Comparison of ENCODE assay signal across 17 mouse cellular contexts in the genomic region with DNA sequence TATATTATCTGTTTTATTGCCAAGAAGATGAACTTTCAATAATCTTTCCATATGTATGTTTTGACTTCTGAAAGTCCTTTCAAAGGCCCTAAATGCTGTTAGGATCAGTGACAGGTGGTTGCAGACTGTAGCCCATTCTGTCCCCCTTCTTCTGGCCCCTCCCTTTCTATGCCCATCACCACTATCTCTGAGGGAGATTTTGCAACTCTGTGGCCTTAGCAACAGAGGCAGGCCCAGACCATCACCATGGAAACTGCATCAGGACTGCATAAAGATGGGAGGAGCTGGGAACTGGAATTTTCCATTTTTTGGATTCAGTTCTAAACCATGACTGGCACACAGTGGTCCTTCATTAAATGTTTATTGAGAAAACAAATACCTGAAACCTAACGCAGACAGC.
A peak's percentile ranks its signal among the peaks of the same experiment; 100 is the strongest.
DNase-seq lines count a peak whose midpoint lies in the region; ATAC-seq lines count a peak whose summit lies in the region.
"Had no signal": no experiment of that assay in that cellular context is flagged by ENCODE, and none has a peak within 500 bp of the region (broad histone marks: within the 10 kb centered on the region; RNA-seq: fewer than 3 reads in every experiment).

No protein-coding gene starts in this region.

- DNase-seq in layer of hippocampus, adult 9-11 months: peak; percentile 19
- no peak for DNase-seq in layer of hippocampus, adult 8-10 months (ENCODE audit: low spot score in 2 of 2)
- DNase-seq in forebrain, embryonic 14.5 days (ENCODE audit: low spot score): peak; percentile 68
- peak; percentile 11 to 22 for DNase-seq in layer of hippocampus, postnatal 36 days
- no peak for DNase-seq in Muller cell, postnatal 12 days (ENCODE audit: inconsistent ontology term)
- no peak for DNase-seq in heart, adult 8-10 months (ENCODE audit: low spot score)
- DNase-seq in adrenal gland, postnatal 4 days (ENCODE audit: low spot score in 2 of 2): no peak
- DNase-seq: cerebellum, adult 2 months; heart, adult 2 months; heart, postnatal 14 days; kidney, postnatal 25 days; left cerebral cortex, postnatal 4 days; lung, postnatal 10 days; right cerebral cortex, postnatal 4 days had no signal

- H3K9ac ChIP-seq in forebrain, embryonic 14.5 days (ENCODE audit: low read length): no peak overlapping the region
- no peak overlapping the region for H3K9ac ChIP-seq in neural tube, embryonic 15.5 days (replicated peaks)
- H3K9ac ChIP-seq: liver, embryonic 12.5 days had no signal

- no peak overlapping the region for H3K4me2 ChIP-seq in forebrain, embryonic 14.5 days (ENCODE audit: low read length)
- H3K4me2 ChIP-seq in neural tube, embryonic 15.5 days: no peak overlapping the region
- H3K4me2 ChIP-seq: liver, embryonic 12.5 days had no signal

- 71% methylated on average over 1 of the region's 1 CpGs for WGBS in forebrain, embryonic 14.5 days
- 63% methylated on average over 1 of the region's 1 CpGs for WGBS in neural tube, embryonic 15.5 days

- no peaks in the 10 kb centered on the region for H3K9me3 ChIP-seq in forebrain, embryonic 14.5 days (replicated peaks; ENCODE audit: control insufficient read depth, low read length)
- H3K9me3 ChIP-seq in neural tube, embryonic 15.5 days (replicated peaks): 0 out of 2 replicates have a peak, but pooled peaks cover 3% of the 10 kb centered on the region
- H3K9me3 ChIP-seq: liver, embryonic 12.5 days had no signal

- no peaks in the 10 kb centered on the region for H3K36me3 ChIP-seq in forebrain, embryonic 14.5 days (ENCODE audit: control insufficient read depth, insufficient read depth, low read length)
- H3K36me3 ChIP-seq in neural tube, embryonic 15.5 days: no peaks in the 10 kb centered on the region
- H3K36me3 ChIP-seq: liver, embryonic 12.5 days had no signal

- no peak overlapping the region for H3K4me3 ChIP-seq in forebrain, embryonic 14.5 days (ENCODE audit: low read depth, low read length)
- no peak overlapping the region for H3K4me3 ChIP-seq in neural tube, embryonic 15.5 days (replicated peaks)
- H3K4me3 ChIP-seq: heart, adult 2 months; liver, embryonic 12.5 days had no signal

- H3K27me3 ChIP-seq in forebrain, embryonic 14.5 days (replicated peaks; ENCODE audit: control insufficient read depth, insufficient read depth, low read length): no peaks in the 10 kb centered on the region
- H3K27me3 ChIP-seq in neural tube, embryonic 15.5 days (replicated peaks): no peaks in the 10 kb centered on the region
- H3K27me3 ChIP-seq: liver, embryonic 12.5 days had no signal

- H3K27ac ChIP-seq in forebrain, embryonic 14.5 days (ENCODE audit: low read depth, low read length): no peak overlapping the region
- no peak overlapping the region for H3K27ac ChIP-seq in neural tube, embryonic 15.5 days (replicated peaks)
- H3K27ac ChIP-seq: heart, adult 2 months; liver, embryonic 12.5 days had no signal

- no peaks in the 10 kb centered on the region for H3K4me1 ChIP-seq in forebrain, embryonic 14.5 days (ENCODE audit: control insufficient read depth, insufficient read depth, low read length)
- peaks cover 6% of the 10 kb centered on the region; the same call in 1 of the 2 replicates for H3K4me1 ChIP-seq in neural tube, embryonic 15.5 days
- H3K4me1 ChIP-seq: liver, embryonic 12.5 days had no signal

- peak; percentile 79 for ATAC-seq in forebrain, embryonic 14.5 days
- peak; percentile 72 for ATAC-seq in neural tube, embryonic 15.5 days (ENCODE audit: low FRiP score)
- ATAC-seq: intestine, postnatal 0 days; liver, embryonic 12.5 days had no signal

Comparison
In these comparisons a context has a peak if more than half of its experiments do, and no peak if none do; other contexts are left out.
1. DNase-seq: peak in layer of hippocampus, adult 9-11 months (single experiment), forebrain, embryonic 14.5 days (single experiment) and layer of hippocampus, postnatal 36 days (2 of 2); none in layer of hippocampus, adult 8-10 months (0 of 2), Muller cell, postnatal 12 days (single experiment), heart, adult 8-10 months (single experiment) and adrenal gland, postnatal 4 days (0 of 2).